Mouse (Mus musculus): ENCODE measurements around the gene Klra9. TPM values are rescaled to one million over a fixed set of nuclear protein-coding genes. Genes with fewer than 3 reads are reported as not detected.
"Not testable (repeated sequence)": the region's sequence is repeated elsewhere in the genome, so short reads cannot be mapped to it uniquely, and the experiment has no call there.

The Klra9 gene
- not detected for total RNA-seq (2021)

- DNase-seq (ENCODE audit: low spot score in 2 of 2); intact Hi-C loops (cut with DNase I): not testable (repeated sequence)
These were observed at the start of gene Klra9 for GRCm38 (mm10) chr6:130193012-130193411. Gene Klra9 (minus strand): TSS chr6:130193112.

DNA sequence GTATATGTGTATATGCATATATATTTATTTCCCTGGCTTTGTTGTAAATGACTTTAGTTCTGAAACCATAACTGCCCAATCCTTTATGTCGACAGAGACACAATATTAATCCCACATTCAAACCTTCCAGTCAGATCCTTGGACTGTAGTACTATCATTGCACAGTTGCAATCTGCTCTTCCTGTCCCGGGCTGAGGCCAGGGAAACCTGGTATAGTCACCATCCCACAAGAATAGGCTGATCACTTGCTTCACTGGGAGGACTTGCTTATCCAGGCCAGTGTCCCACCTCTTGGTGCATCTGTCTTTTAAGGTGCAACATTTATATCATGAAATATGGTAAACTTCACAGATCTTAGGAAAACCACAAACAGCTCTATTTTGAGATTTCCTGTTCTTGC lies 44.6 kb upstream of the Klra9 start:
- DNase-seq (ENCODE audit: low spot score in 2 of 2) = no peak
- intact Hi-C loops (cut with DNase I) = loop anchor here (5.0 kb wide), 1 partner anchor 1500 kb away; no protein-coding TSS in a partner anchor

DNA sequence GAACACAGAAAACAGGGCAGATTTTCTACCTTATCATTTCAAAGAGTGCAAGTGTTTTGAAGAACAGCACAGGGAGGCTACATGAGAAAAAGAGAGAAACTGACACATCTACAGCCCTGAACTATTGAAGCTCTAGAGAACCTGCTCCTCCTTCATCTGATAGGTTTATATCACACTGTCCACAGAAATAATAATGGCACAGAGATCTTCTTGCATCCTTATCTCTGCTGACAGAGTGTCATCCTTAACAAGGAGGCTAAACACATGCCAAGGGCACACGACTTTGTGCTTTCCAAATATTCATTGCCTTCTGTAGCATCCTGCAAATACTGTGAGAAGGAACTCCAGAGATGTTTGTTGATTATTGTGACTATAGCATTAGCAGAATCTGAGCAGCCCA lies 43.7 kb upstream of the Klra9 start:
- intact Hi-C loops (cut with DNase I) = loop anchor here (5.0 kb wide), 1 partner anchor 1501 kb away; no protein-coding TSS in a partner anchor
- DNase-seq (ENCODE audit: low spot score in 2 of 2) = no peak

- intact Hi-C loops (cut with DNase I) = no loop called here
- DNase-seq (ENCODE audit: low spot score in 2 of 2) = no peak
These were observed 40.3 kb upstream of the Klra9 start, which contains the start of gene Klra7 for GRCm38 (mm10) chr6:130233222-130233621. Gene Klra7 (minus strand): TSS chr6:130233322.

DNA sequence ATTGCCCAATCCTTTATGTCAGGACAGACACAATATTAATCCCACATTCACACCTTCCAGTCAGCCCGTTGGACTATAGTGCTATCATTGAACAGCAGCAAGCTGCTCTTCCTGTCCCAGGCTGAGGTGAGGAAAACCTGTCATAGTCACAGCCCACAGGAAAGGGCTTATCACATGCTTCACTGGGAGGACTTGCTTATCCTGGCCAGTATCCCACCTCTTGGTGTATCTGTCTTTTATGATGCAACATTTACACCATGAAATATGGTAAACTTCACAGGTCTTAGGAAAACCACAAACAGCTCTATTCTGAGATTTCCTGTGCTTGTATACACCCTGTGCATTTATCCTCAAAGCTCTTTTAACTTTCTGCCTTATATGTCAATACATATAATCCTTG lies 4.5 kb upstream of the Klra9 start:
- DNase-seq (ENCODE audit: low spot score in 2 of 2) = not testable (repeated sequence)
- intact Hi-C loops (cut with DNase I) = loop anchor here (5.0 kb wide), 1 partner anchor 145 kb away; no protein-coding TSS in a partner anchor

- DNase-seq (ENCODE audit: low spot score in 2 of 2); intact Hi-C loops (cut with DNase I): not testable (repeated sequence)
These were observed 63.1 kb downstream of the Klra9 start, which contains the start of gene Klra8 for GRCm38 (mm10) chr6:130129798-130130197. Gene Klra8 (minus strand): TSS chr6:130129898.

Other genes starting within 250 kb of the Klra9 start
- not detected for gene Klra6, start 166.2 kb downstream of the Klra9 start, total RNA-seq (2021)
- gene Klra4, start 125.8 kb downstream of the Klra9 start, total RNA-seq (2021) = not detected
- gene Klra8, start 63.2 kb downstream of the Klra9 start, total RNA-seq (2021) = not detected
- not detected for gene Klra7, start 40.2 kb upstream of the Klra9 start, total RNA-seq (2021)
- not detected for gene Klra10, start 88.8 kb upstream of the Klra9 start, total RNA-seq (2021)
- not detected for gene Klra3, start 144.5 kb upstream of the Klra9 start, total RNA-seq (2021)
- not detected for gene Klra1, start 193.8 kb upstream of the Klra9 start, total RNA-seq (2021)

Data from left cerebral cortex, postnatal 25 days (tissue).